Mouse (Mus musculus) thymus, adult 2 months (tissue): ENCODE results near the gene Oaz1. TPM values are rescaled to one million over a fixed set of nuclear protein-coding genes. Genes with fewer than 3 reads are reported as not detected.
A peak's percentile ranks its signal among the peaks of the same experiment; 100 is the strongest.

Source experiments
- DNase-seq: peaks from one replicate; pipeline ENCODE4 v3.0.0; 2021
- H3K27ac ChIP-seq: fragments of 200-500 bp; 2 replicates; pipeline ENCODE4 v1.5.1; 2012; ENCODE audit warnings: low read length, control low read depth; ENCODE audit not compliant: control insufficient read depth, insufficient read depth
- H3K27me3 ChIP-seq: fragments of 200-500 bp; 2 replicates; pipeline ENCODE4 v1.6.1; 2012; ENCODE audit warnings: mild to moderate bottlenecking, low read length, moderate library complexity, mixed read lengths; ENCODE audit not compliant: control insufficient read depth, insufficient read depth
- H3K36me3 ChIP-seq: fragments of 200-500 bp; 2 replicates; pipeline ENCODE4 v1.6.1; 2012; ENCODE audit warnings: mild to moderate bottlenecking, low read length, moderate library complexity; ENCODE audit not compliant: control insufficient read depth, insufficient read depth
- H3K4me1 ChIP-seq: fragments of 200-500 bp; replicated peaks from 2 replicates; pipeline ENCODE4 v1.6.1; 2012; ENCODE audit warnings: low read length; ENCODE audit not compliant: control insufficient read depth, insufficient read depth
- H3K4me3 ChIP-seq: fragments of 200-500 bp; 2 replicates; pipeline ENCODE4 v1.5.1; 2012; ENCODE audit warnings: mild to moderate bottlenecking, low read length, control low read depth, moderate library complexity; ENCODE audit not compliant: control insufficient read depth, insufficient read depth
- CTCF ChIP-seq: fragments of 200-500 bp; IDR thresholded peaks from 2 replicates; pipeline ENCODE4 v1.5.1; 2012; ENCODE audit warnings: mild to moderate bottlenecking, control low read depth, low read length, moderate library complexity, borderline replicate concordance; ENCODE audit not compliant: control insufficient read depth, poor library complexity, insufficient read depth; ENCODE audit errors: extremely low read depth
- POLR2A ChIP-seq: fragments of 200-500 bp; IDR thresholded peaks from 2 replicates; pipeline ENCODE4 v1.6.1; 2012; ENCODE audit warnings: mild to moderate bottlenecking, low read length, control low read depth, moderate library complexity; ENCODE audit not compliant: control insufficient read depth, poor library complexity, insufficient read depth; ENCODE audit errors: extremely low read depth
- WGBS: fragments of 180-500 bp; shearing (Covaris S2); methylation state at CpG from one replicate; pipeline ENCODE4 v1.1.7; 2018; 5-methylcytosine and 5-hydroxymethylcytosine counted together
- polyA plus RNA-seq: library from polyadenylated mRNA; depleted of rRNA; stranded (reverse); fragments of >200 nt; gene quantifications from 2 replicates; pipeline ENCODE4 v1.2.3, GENCODE M21; 2012

The Oaz1 gene
- polyA plus RNA-seq, 1 experiment = 1,988 TPM

- 95% methylated on average over 10 of the region's 10 CpGs for WGBS
- no peak for TF ChIP-seq CTCF
- Histone ChIP-seq H3K4me3 (no peak overlapping the region), H3K4me1 (peaks cover 22% of the 10 kb centered on the region), H3K27me3 (no peaks in the 10 kb centered on the region; the same call in 1 of the 2 replicates), H3K27ac (no peak overlapping the region), H3K36me3 (peaks cover 23% of the 10 kb centered on the region)
- no peak for DNase-seq
Measured at GRCm38 (mm10) chr10:80802204-80802912, 24.1 kb upstream of the Oaz1 start.

GRCm38 (mm10) chr10:80802996-80803395 lies 23.5 kb upstream of the Oaz1 start:
- Histone ChIP-seq H3K27ac (no peak overlapping the region), H3K27me3 (no peaks in the 10 kb centered on the region; the same call in 1 of the 2 replicates), H3K4me3 (no peak overlapping the region), H3K36me3 (peaks cover 23% of the 10 kb centered on the region), H3K4me1 (peaks cover 22% of the 10 kb centered on the region)
- WGBS = 96% methylated on average over 3 of the region's 3 CpGs
- TF ChIP-seq CTCF (no peak), POLR2A (no peak)
- no peak for DNase-seq

GRCm38 (mm10) chr10:80804340-80804739 lies 22.1 kb upstream of the Oaz1 start:
- no peak for DNase-seq
- Histone ChIP-seq H3K27me3 (peaks cover 13% of the 10 kb centered on the region), H3K27ac (no peak overlapping the region), H3K4me1 (peaks cover 22% of the 10 kb centered on the region), H3K36me3 (peaks cover 23% of the 10 kb centered on the region), H3K4me3 (no peak overlapping the region)
- TF ChIP-seq CTCF = no peak
- TF ChIP-seq POLR2A = no peak
- 100% methylated on average over 2 of the region's 2 CpGs for WGBS

- Histone ChIP-seq H3K27me3 (peaks cover 16% of the 10 kb centered on the region), H3K27ac (no peak within 1 kb of the TSS), H3K36me3 (peaks cover 23% of the 10 kb centered on the region), H3K4me1 (peaks cover 19% of the 10 kb centered on the region), H3K4me3 (no peak within 1 kb of the TSS)
- 91% methylated on average over 6 of the region's 6 CpGs for WGBS
- no peak for DNase-seq
- TF ChIP-seq CTCF (no peak), POLR2A (no peak)
Measured at GRCm38 (mm10) chr10:80804916-80805315, 21.5 kb upstream of the Oaz1 start, which contains the start of gene Amh. TSS of gene Amh (plus strand) at chr10:80805243.

GRCm38 (mm10) chr10:80805322-80805721 lies 21.1 kb upstream of the Oaz1 start:
- peaks cover 20% of the 10 kb centered on the region for H3K27me3 ChIP-seq
- peaks cover 23% of the 10 kb centered on the region for H3K36me3 ChIP-seq
- no peak for DNase-seq
- 93% methylated on average over 5 of the region's 5 CpGs for WGBS
- no peak overlapping the region for H3K27ac ChIP-seq
- peaks cover 16% of the 10 kb centered on the region for H3K4me1 ChIP-seq
- TF ChIP-seq CTCF = no peak
- no peak for TF ChIP-seq POLR2A
- H3K4me3 ChIP-seq = no peak overlapping the region

- Histone ChIP-seq H3K27ac (no peak overlapping the region), H3K4me1 (peaks cover 16% of the 10 kb centered on the region), H3K27me3 (peaks cover 21% of the 10 kb centered on the region), H3K36me3 (peaks cover 23% of the 10 kb centered on the region), H3K4me3 (no peak overlapping the region)
- peak; percentile 72 for DNase-seq
- TF ChIP-seq CTCF (peak; percentile 74), POLR2A (no peak)
- WGBS = 17% methylated on average over 3 of the region's 3 CpGs
Measured at GRCm38 (mm10) chr10:80805925-80806324, 20.5 kb upstream of the Oaz1 start.

GRCm38 (mm10) chr10:80806341-80807056 lies 20.0 kb upstream of the Oaz1 start:
- peaks cover 21% of the 10 kb centered on the region for H3K27me3 ChIP-seq
- no peak for DNase-seq
- peaks cover 19% of the 10 kb centered on the region for H3K36me3 ChIP-seq
- H3K4me1 ChIP-seq = peaks cover 16% of the 10 kb centered on the region
- peak overlapping the region; percentile 26 for H3K4me3 ChIP-seq
- no peak overlapping the region for H3K27ac ChIP-seq
- no peak for TF ChIP-seq POLR2A
- no peak for TF ChIP-seq CTCF
- 74% methylated on average over 34 of the region's 34 CpGs for WGBS
